Mouse (Mus musculus) neural tube, embryonic 15.5 days (tissue): ENCODE measurements around the gene Cyb5r1. TPM values are rescaled to one million over a fixed set of nuclear protein-coding genes. Genes with fewer than 3 reads are reported as not detected.
"Not testable (repeated sequence)": the region's sequence is repeated elsewhere in the genome, so short reads cannot be mapped to it uniquely, and the experiment has no call there.

Experiments
- ATAC-seq: fragments of 200-750 bp; cut with Nextera tagmentation; 2 replicates; pipeline ENCODE4 v1.8.0; 2017; ENCODE audit warnings: mild to moderate bottlenecking, moderate TSS enrichment, moderate library complexity; ENCODE audit not compliant: low FRiP score
- H3K27ac ChIP-seq: fragments of 300-500 bp; sonication (generic); replicated peaks from 2 replicates; pipeline ENCODE4 v1.5.1; 2015; ENCODE audit warnings: mild to moderate bottlenecking, inconsistent platforms
- H3K27me3 ChIP-seq: fragments of 300-500 bp; sonication (generic); replicated peaks from 2 replicates; pipeline ENCODE4 v1.6.1; 2015; ENCODE audit warnings: inconsistent platforms
- H3K36me3 ChIP-seq: fragments of 300-500 bp; sonication (generic); 2 replicates; pipeline ENCODE4 v1.6.1; 2015; ENCODE audit warnings: inconsistent platforms
- H3K4me1 ChIP-seq: fragments of 300-500 bp; sonication (generic); 2 replicates; pipeline ENCODE4 v1.6.1; 2015; ENCODE audit warnings: inconsistent platforms
- H3K4me2 ChIP-seq: fragments of 300-500 bp; sonication (generic); 2 replicates; pipeline ENCODE4 v1.6.1; 2015; ENCODE audit warnings: inconsistent platforms, mild to moderate bottlenecking, moderate library complexity
- H3K4me3 ChIP-seq: fragments of 300-500 bp; sonication (generic); replicated peaks from 2 replicates; pipeline ENCODE4 v1.5.1; 2015; ENCODE audit warnings: mild to moderate bottlenecking, inconsistent platforms
- H3K9ac ChIP-seq: fragments of 300-500 bp; sonication (generic); replicated peaks from 2 replicates; pipeline ENCODE4 v1.6.1; 2015; ENCODE audit warnings: mild to moderate bottlenecking, inconsistent platforms
- H3K9me3 ChIP-seq: fragments of 300-500 bp; sonication (generic); replicated peaks from 2 replicates; pipeline ENCODE4 v1.6.1; 2016; ENCODE audit warnings: inconsistent platforms
- WGBS: fragments of 180-500 bp; shearing (Covaris S2); methylation state at CpG from one replicate; pipeline ENCODE4 v1.1.7; 2015; ENCODE audit warnings: mixed read lengths; 5-methylcytosine and 5-hydroxymethylcytosine counted together
- polyA plus RNA-seq: library from polyadenylated mRNA; unstranded; fragments of >200 nt; fragmentation: Nextera tagmentation; extraction: Ambion mirVana; gene quantifications from 2 replicates; pipeline ENCODE4 v1.2.1, GENCODE M21; 2015

Gene Cyb5r1
- polyA plus RNA-seq, 1 experiment from 2014 or later, result 18.6 TPM

GRCm38 (mm10) chr1:134415168-134415831, 9.9 kb downstream of the Cyb5r1 start, which contains the start of gene Adipor1:
Gene Adipor1, plus strand, starts transcription at chr1:134415378.
- H3K4me3 ChIP-seq, result peak within 1 kb of the TSS; percentile 74
- peak; percentile 100 for ATAC-seq
- 0% methylated on average over 63 of the region's 77 CpGs for WGBS
- peaks cover 50% of the 10 kb centered on the region for H3K4me1 ChIP-seq
- H3K27me3 ChIP-seq, result no peaks in the 10 kb centered on the region
- H3K4me2 ChIP-seq, result peak within 1 kb of the TSS; percentile 75
- H3K36me3 ChIP-seq, result no peaks in the 10 kb centered on the region
- H3K27ac ChIP-seq, result peak within 1 kb of the TSS; percentile 96
- H3K9ac ChIP-seq, result peak within 1 kb of the TSS; percentile 85
- H3K9me3 ChIP-seq, result no peaks in the 10 kb centered on the region

DNA sequence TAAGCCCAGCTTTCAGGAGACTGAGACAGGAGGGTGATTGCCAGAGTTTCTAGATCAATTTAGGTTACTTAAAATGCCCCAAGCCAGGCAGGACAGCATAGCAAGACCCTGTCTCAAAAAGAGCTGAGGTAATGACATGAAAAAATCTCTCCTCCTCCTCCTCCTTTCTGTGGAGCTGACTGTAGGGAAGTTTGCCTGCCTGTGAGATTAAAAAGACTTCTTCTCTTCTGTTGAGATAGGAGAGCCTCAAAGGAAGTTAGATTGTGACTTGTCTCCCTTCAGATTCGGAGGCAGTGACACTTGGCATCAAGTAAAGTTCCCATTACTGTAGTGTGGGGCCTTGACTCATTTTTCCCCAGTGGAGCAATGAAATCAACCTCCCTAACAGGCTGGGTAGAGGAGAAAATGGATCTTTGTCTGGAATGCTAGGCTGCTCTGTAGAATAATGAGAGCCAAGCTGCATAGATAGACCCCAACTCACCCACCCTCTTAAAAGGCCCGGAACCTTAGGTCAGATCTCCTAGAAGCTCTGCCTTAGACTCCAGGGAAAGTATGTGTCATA, 13.1 kb downstream of the Cyb5r1 start:
- H3K4me3 ChIP-seq, result no peak overlapping the region
- H3K4me1 ChIP-seq, result peaks cover 63% of the 10 kb centered on the region
- H3K27me3 ChIP-seq, result no peaks in the 10 kb centered on the region
- peak overlapping the region; percentile 33; the same call in 1 of the 2 replicates for H3K27ac ChIP-seq
- no peak overlapping the region for H3K9ac ChIP-seq
- 81% methylated on average over 2 of the region's 2 CpGs for WGBS
- no peak for ATAC-seq
- H3K36me3 ChIP-seq, result no peaks in the 10 kb centered on the region
- no peak overlapping the region for H3K4me2 ChIP-seq
- H3K9me3 ChIP-seq, result no peaks in the 10 kb centered on the region

DNA sequence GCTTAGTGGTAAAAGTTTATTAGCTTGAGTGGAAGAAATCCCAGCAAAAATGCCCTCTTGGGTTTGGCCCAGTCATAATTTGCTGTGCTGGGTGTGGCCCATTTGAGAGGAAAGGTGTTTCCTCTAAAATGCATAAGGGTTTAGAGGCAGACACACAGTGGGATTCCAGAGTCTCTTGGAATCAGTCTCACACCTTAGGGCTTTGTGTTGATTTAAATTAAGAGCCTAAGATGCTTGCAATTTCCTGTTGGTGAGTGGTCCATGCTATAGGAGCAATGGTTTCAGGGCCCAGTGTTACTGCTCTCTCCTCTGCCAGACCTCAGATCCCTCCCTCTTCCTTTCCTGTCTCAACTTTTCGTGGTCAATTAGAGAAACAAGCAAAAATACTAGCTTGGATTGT, 13.8 kb downstream of the Cyb5r1 start:
- Histone ChIP-seq H3K4me2 (no peak overlapping the region), H3K9me3 (no peaks in the 10 kb centered on the region), H3K36me3 (peaks cover 6% of the 10 kb centered on the region), H3K27ac (peak overlapping the region; percentile 37; the same call in 1 of the 2 replicates), H3K27me3 (no peaks in the 10 kb centered on the region), H3K9ac (no peak overlapping the region), H3K4me3 (no peak overlapping the region), H3K4me1 (peaks cover 61% of the 10 kb centered on the region)
- no peak for ATAC-seq
- 76% methylated on average over 1 of the region's 1 CpGs for WGBS

- Histone ChIP-seq H3K9me3 (no peaks in the 10 kb centered on the region), H3K9ac (no peak overlapping the region), H3K4me2 (0 out of 2 replicates have a peak overlapping the region, but pooled peaks have one; percentile 2), H3K4me3 (no peak overlapping the region), H3K36me3 (peaks cover 13% of the 10 kb centered on the region), H3K27ac (peak overlapping the region; percentile 37), H3K4me1 (peaks cover 54% of the 10 kb centered on the region), H3K27me3 (no peaks in the 10 kb centered on the region)
- no peak for ATAC-seq
- WGBS, result 21% methylated on average over 5 of the region's 5 CpGs
These were observed 14.5 kb downstream of the Cyb5r1 start for GRCm38 (mm10) chr1:134419751-134420458.

DNA sequence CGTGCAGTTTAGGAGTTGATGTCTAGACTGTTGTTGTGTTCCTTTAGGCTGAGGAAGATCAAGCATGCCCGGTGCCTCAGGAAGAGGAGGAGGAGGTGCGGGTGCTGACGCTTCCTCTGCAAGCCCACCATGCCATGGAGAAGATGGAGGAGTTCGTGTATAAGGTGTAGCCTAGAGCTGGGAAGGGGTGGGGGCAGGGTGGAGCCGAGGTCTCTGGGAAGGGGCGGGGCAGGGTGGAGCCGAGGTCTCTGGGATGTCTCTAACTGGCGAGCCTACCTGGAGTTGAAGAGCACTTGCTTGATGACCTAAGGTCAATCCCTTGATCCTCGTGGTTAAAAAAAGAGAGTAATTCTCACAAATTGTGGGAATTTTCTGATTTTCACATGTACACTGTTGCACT, 18.6 kb downstream of the Cyb5r1 start:
- 81% methylated on average over 10 of the region's 10 CpGs for WGBS
- Histone ChIP-seq H3K9ac (no peak overlapping the region), H3K4me2 (no peak overlapping the region), H3K27ac (no peak overlapping the region), H3K4me1 (peaks cover 26% of the 10 kb centered on the region), H3K9me3 (no peaks in the 10 kb centered on the region), H3K36me3 (peaks cover 53% of the 10 kb centered on the region), H3K27me3 (no peaks in the 10 kb centered on the region), H3K4me3 (no peak overlapping the region)
- ATAC-seq, result no peak

DNA sequence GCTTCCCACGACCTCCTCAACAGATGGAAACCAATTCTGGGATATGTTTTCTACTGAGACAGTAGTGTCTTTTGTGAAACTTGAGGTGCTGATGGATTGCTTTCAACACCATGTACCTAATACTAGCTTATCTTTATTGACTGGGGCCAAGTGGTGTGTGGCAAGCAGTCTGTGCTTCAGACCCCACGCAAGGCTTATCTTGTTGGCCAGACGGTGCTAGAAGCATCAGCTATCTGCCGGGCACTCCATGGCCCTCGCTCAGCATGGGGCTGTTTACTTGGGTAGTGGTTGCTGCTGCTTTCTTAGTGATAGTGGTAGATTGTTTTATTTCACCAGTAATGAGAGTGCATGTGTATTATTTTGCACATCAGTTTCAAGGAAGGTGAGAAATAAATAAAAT, 20.9 kb downstream of the Cyb5r1 start:
- 88% methylated on average over 5 of the region's 5 CpGs for WGBS
- no peak overlapping the region for H3K27ac ChIP-seq
- peaks cover 72% of the 10 kb centered on the region for H3K36me3 ChIP-seq
- H3K27me3 ChIP-seq, result no peaks in the 10 kb centered on the region
- H3K4me3 ChIP-seq, result no peak overlapping the region
- no peak for ATAC-seq
- no peaks in the 10 kb centered on the region for H3K9me3 ChIP-seq
- no peak overlapping the region for H3K9ac ChIP-seq
- 0 out of 2 replicates have a peak, but pooled peaks cover 3% of the 10 kb centered on the region for H3K4me1 ChIP-seq
- H3K4me2 ChIP-seq, result no peak overlapping the region

DNA sequence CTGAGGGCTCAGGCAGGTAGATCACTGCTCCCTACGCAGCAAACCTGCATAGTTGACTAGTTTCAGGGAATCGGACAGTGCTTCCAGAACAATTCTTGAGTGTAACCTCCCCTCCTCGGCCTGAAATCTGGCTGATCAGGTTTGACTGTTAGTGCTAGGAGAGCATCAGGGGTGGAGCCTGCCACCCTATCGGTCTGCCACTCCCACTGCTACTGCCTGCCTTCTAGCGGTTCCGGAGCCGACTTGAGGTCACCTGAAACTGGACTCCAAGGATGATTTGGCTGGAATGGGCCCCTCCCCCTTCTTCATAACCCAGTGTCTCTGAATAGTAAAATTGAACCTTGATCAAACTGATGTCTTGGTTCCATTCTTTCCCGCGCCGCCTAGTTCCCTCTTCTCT, 27.6 kb downstream of the Cyb5r1 start:
- no peaks in the 10 kb centered on the region for H3K9me3 ChIP-seq
- H3K9ac ChIP-seq, result no peak overlapping the region
- H3K27me3 ChIP-seq, result no peaks in the 10 kb centered on the region
- no peak overlapping the region for H3K27ac ChIP-seq
- no peaks in the 10 kb centered on the region for H3K4me1 ChIP-seq
- H3K4me3 ChIP-seq, result no peak overlapping the region
- WGBS, result 88% methylated on average over 10 of the region's 10 CpGs
- H3K4me2 ChIP-seq, result no peak overlapping the region
- ATAC-seq, result no peak
- peaks cover 54% of the 10 kb centered on the region for H3K36me3 ChIP-seq

GRCm38 (mm10) chr1:134433473-134433872, 28.1 kb downstream of the Cyb5r1 start:
- H3K27ac ChIP-seq, result no peak overlapping the region
- no peak overlapping the region for H3K9ac ChIP-seq
- H3K9me3 ChIP-seq, result no peaks in the 10 kb centered on the region
- no peaks in the 10 kb centered on the region for H3K27me3 ChIP-seq
- WGBS, result 87% methylated on average over 4 of the region's 4 CpGs
- no peak for ATAC-seq
- peaks cover 49% of the 10 kb centered on the region for H3K36me3 ChIP-seq
- no peaks in the 10 kb centered on the region for H3K4me1 ChIP-seq
- no peak overlapping the region for H3K4me2 ChIP-seq
- no peak overlapping the region for H3K4me3 ChIP-seq

GRCm38 (mm10) chr1:134435414-134435813, 30.1 kb downstream of the Cyb5r1 start:
- no peak for ATAC-seq
- H3K4me2 ChIP-seq, result no peak overlapping the region
- no peak overlapping the region for H3K27ac ChIP-seq
- no peaks in the 10 kb centered on the region for H3K4me1 ChIP-seq
- no peak overlapping the region for H3K9ac ChIP-seq
- H3K9me3 ChIP-seq, result no peaks in the 10 kb centered on the region
- no peaks in the 10 kb centered on the region for H3K27me3 ChIP-seq
- peaks cover 34% of the 10 kb centered on the region for H3K36me3 ChIP-seq
- no peak overlapping the region for H3K4me3 ChIP-seq
- 39% methylated on average over 4 of the region's 4 CpGs for WGBS

DNA sequence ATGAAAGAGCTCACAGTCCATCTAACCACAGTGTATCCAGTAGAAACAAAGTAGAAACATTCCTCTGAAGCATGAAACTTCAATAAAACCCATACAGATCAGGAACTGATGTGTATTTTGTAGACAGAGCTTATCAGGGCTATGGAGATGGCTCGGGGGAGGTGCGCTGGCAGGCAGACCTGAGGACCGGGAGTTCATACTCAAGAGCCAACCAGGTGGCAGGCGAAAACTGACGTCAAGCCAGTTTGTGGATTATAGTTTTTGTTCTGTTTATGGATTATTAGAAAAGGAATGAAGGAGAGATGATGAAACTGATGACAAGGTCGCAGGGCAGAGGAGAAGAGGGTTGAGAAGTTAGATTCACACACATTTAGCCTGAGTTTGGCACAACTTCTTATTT, 35.1 kb downstream of the Cyb5r1 start:
- ATAC-seq, result no peak
- Histone ChIP-seq H3K36me3 (no peaks in the 10 kb centered on the region), H3K9me3 (no peaks in the 10 kb centered on the region), H3K4me3 (no peak overlapping the region), H3K4me2 (no peak overlapping the region), H3K27me3 (no peaks in the 10 kb centered on the region), H3K9ac (no peak overlapping the region), H3K27ac (no peak overlapping the region), H3K4me1 (no peaks in the 10 kb centered on the region)
- 96% methylated on average over 6 of the region's 6 CpGs for WGBS

- not testable (repeated sequence) for H3K4me2 ChIP-seq, H3K27me3 ChIP-seq, H3K9me3 ChIP-seq, H3K4me3 ChIP-seq, ATAC-seq, H3K4me1 ChIP-seq, H3K9ac ChIP-seq, H3K27ac ChIP-seq, H3K36me3 ChIP-seq
- WGBS, result 95% methylated on average over 8 of the region's 10 CpGs
These were observed 36.4 kb downstream of the Cyb5r1 start for GRCm38 (mm10) chr1:134441737-134442136.

DNA sequence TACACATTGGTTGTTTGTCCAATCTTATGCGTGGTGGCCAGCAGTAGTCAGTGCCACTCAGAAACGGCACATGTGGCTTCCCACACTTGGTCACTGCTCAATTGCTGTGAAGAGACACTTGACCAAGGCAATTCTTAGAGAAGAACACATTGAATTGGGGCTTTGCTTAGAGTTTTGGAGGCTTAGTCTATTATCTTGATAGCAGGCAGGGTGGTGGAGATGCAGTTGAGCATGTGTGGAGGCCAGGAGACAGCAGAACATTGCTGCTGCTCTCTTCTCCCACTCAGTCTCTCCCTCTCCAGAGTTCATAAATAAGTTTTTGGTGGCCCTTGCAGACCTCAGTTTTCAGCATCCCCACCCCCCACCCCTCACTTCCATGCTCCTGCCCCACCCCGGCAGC, 37.0 kb downstream of the Cyb5r1 start:
- Histone ChIP-seq H3K27me3 (no peaks in the 10 kb centered on the region), H3K27ac (no peak overlapping the region), H3K4me1 (no peaks in the 10 kb centered on the region), H3K4me3 (no peak overlapping the region), H3K4me2 (no peak overlapping the region), H3K9ac (no peak overlapping the region), H3K36me3 (no peaks in the 10 kb centered on the region), H3K9me3 (no peaks in the 10 kb centered on the region)
- ATAC-seq, result no peak
- WGBS, result 92% methylated on average over 3 of the region's 3 CpGs
